Mouse (Mus musculus): ENCODE results near the gene Med29.
A peak's percentile ranks its signal among the peaks of the same experiment; 100 is the strongest.
"Not testable (repeated sequence)": the region's sequence is repeated elsewhere in the genome, so short reads cannot be mapped to it uniquely, and the experiment has no call there.

Med29 gene

GRCm38 (mm10) chr7:28395425-28395824 lies 2.9 kb upstream of the Med29 start:
- DNase-seq (ENCODE audit: low spot score), result no peak

- peak; percentile 59 for DNase-seq (ENCODE audit: low spot score)
Observed at GRCm38 (mm10) chr7:28393272-28393951, 904 bp upstream of the Med29 start.

- no peak for DNase-seq (ENCODE audit: low spot score)
Observed at GRCm38 (mm10) chr7:28390331-28390730, 2.2 kb downstream of the Med29 start.

- not testable (repeated sequence) for DNase-seq (ENCODE audit: low spot score)
Observed at GRCm38 (mm10) chr7:28387384-28387783, 5.1 kb downstream of the Med29 start.

- DNase-seq (ENCODE audit: low spot score), result not testable (repeated sequence)
Observed at GRCm38 (mm10) chr7:28386877-28387276, 5.6 kb downstream of the Med29 start.

- peak; percentile 84 for DNase-seq (ENCODE audit: low spot score)
Observed at GRCm38 (mm10) chr7:28386462-28386861, 6.0 kb downstream of the Med29 start.

GRCm38 (mm10) chr7:28386007-28386406 lies 6.5 kb downstream of the Med29 start:
- no peak for DNase-seq (ENCODE audit: low spot score)

GRCm38 (mm10) chr7:28385196-28385595 lies 7.3 kb downstream of the Med29 start:
- no peak for DNase-seq (ENCODE audit: low spot score)

- no peak for DNase-seq (ENCODE audit: low spot score)
Observed at GRCm38 (mm10) chr7:28384162-28384561, 8.3 kb downstream of the Med29 start.

- DNase-seq (ENCODE audit: low spot score), result no peak
Observed at GRCm38 (mm10) chr7:28383606-28384005, 8.9 kb downstream of the Med29 start.

- peak; percentile 87 for DNase-seq (ENCODE audit: low spot score)
Observed at GRCm38 (mm10) chr7:28382981-28383396, 9.5 kb downstream of the Med29 start.

- DNase-seq (ENCODE audit: low spot score), result peak; percentile 34
Observed at GRCm38 (mm10) chr7:28382347-28382951, 10.1 kb downstream of the Med29 start.

GRCm38 (mm10) chr7:28381938-28382337 lies 10.6 kb downstream of the Med29 start:
- DNase-seq (ENCODE audit: low spot score), result peak; percentile 77

GRCm38 (mm10) chr7:28381017-28381790 lies 11.3 kb downstream of the Med29 start:
- peak; percentile 90 for DNase-seq (ENCODE audit: low spot score)

GRCm38 (mm10) chr7:28380237-28381016 lies 12.1 kb downstream of the Med29 start, which contains the start of gene Zfp36:
Gene Zfp36 (minus strand): TSS chr7:28380253.
- DNase-seq (ENCODE audit: low spot score), result no peak

- DNase-seq (ENCODE audit: low spot score), result peak; percentile 88
Observed at GRCm38 (mm10) chr7:28378769-28379651, 13.5 kb downstream of the Med29 start.

GRCm38 (mm10) chr7:28378066-28378690 lies 14.3 kb downstream of the Med29 start:
- DNase-seq (ENCODE audit: low spot score), result no peak

GRCm38 (mm10) chr7:28377190-28378065 lies 15.1 kb downstream of the Med29 start:
- DNase-seq (ENCODE audit: low spot score), result no peak

GRCm38 (mm10) chr7:28376011-28376771 lies 16.3 kb downstream of the Med29 start:
- DNase-seq (ENCODE audit: low spot score), result no peak
